Mouse (Mus musculus) ES-Bruce4 (cell line): ENCODE measurements around the gene Sco2. TPM values are rescaled to one million over a fixed set of nuclear protein-coding genes. Genes with fewer than 3 reads are reported as not detected.

Experiments used
- H3K27ac ChIP-seq: 2 replicates; pipeline ENCODE4 v1.5.1; 2012; ENCODE audit warnings: low read length, inconsistent platforms; ENCODE audit not compliant: insufficient read depth
- H3K27me3 ChIP-seq: 2 replicates; pipeline ENCODE4 v1.6.1; 2012; ENCODE audit warnings: mild to moderate bottlenecking, low read length, inconsistent platforms; ENCODE audit not compliant: control insufficient read depth, poor library complexity, insufficient read depth, severe bottlenecking
- H3K36me3 ChIP-seq: 2 replicates; pipeline ENCODE4 v1.6.1; 2012; ENCODE audit warnings: inconsistent platforms, mild to moderate bottlenecking, low read length, moderate library complexity; ENCODE audit not compliant: control insufficient read depth, poor library complexity, insufficient read depth, severe bottlenecking
- H3K4me1 ChIP-seq: one replicate; pipeline ENCODE4 v1.8.1; 2011; ENCODE audit warnings: low read length; ENCODE audit not compliant: control insufficient read depth, insufficient read depth
- H3K4me3 ChIP-seq: 2 replicates; pipeline ENCODE4 v1.5.1; 2011; ENCODE audit warnings: low read depth, mild to moderate bottlenecking, low read length
- H3K9ac ChIP-seq: 2 replicates; pipeline ENCODE4 v1.6.1; 2012; ENCODE audit warnings: low read depth, mild to moderate bottlenecking, inconsistent platforms; ENCODE audit not compliant: poor library complexity, severe bottlenecking
- H3K9me3 ChIP-seq: replicated peaks from 2 replicates; pipeline ENCODE4 v1.6.1; 2012; ENCODE audit warnings: mild to moderate bottlenecking, low read length, inconsistent platforms; ENCODE audit not compliant: control insufficient read depth, poor library complexity, insufficient read depth, severe bottlenecking
- CTCF ChIP-seq: IDR thresholded peaks from one replicate; pipeline ENCODE4 v1.8.1; 2011; ENCODE audit warnings: low read depth, low read length
- EP300 ChIP-seq: IDR thresholded peaks from 2 replicates; pipeline ENCODE4 v1.6.1; 2011; ENCODE audit warnings: low read depth, low read length; ENCODE audit not compliant: insufficient read depth
- POLR2A ChIP-seq: IDR thresholded peaks from one replicate; pipeline ENCODE4 v1.8.1; 2011; ENCODE audit warnings: low read length; ENCODE audit not compliant: insufficient read depth
- polyA plus RNA-seq: library from polyadenylated mRNA; stranded (reverse); fragments of >200 nt; gene quantifications from 2 replicates; pipeline ENCODE4 v1.2.4, GENCODE M21; 2011; ENCODE audit warnings: low read depth; ENCODE audit not compliant: missing spikeins, insufficient read depth, insufficient read length

Sco2 gene
- polyA plus RNA-seq, 1 experiment = 11.0 TPM

- peak within 1 kb of the TSS; percentile 45 for H3K9ac ChIP-seq
- H3K4me3 ChIP-seq = peak within 1 kb of the TSS; percentile 59
- no peaks in the 10 kb centered on the region for H3K27me3 ChIP-seq
- H3K9me3 ChIP-seq = no peaks in the 10 kb centered on the region
- no peak within 1 kb of the TSS for H3K27ac ChIP-seq
- TF ChIP-seq CTCF = no peak
- TF ChIP-seq EP300 = no peak
- no peak for TF ChIP-seq POLR2A
- H3K4me1 ChIP-seq = no peaks in the 10 kb centered on the region
- H3K36me3 ChIP-seq = no peaks in the 10 kb centered on the region
Observed at GRCm38 (mm10) chr15:89384617-89385016, 11.0 kb upstream of the Sco2 start, which contains the start of gene Klhdc7b. TSS of gene Klhdc7b (plus strand) at chr15:89384917.

GRCm38 (mm10) chr15:89379429-89379828 is 5.8 kb upstream of the Sco2 start:
- Histone ChIP-seq H3K9me3 (no peaks in the 10 kb centered on the region), H3K27me3 (no peaks in the 10 kb centered on the region), H3K36me3 (no peaks in the 10 kb centered on the region), H3K9ac (peak overlapping the region; percentile 38), H3K4me1 (no peaks in the 10 kb centered on the region), H3K4me3 (peak overlapping the region; percentile 59), H3K27ac (no peak overlapping the region)
- TF ChIP-seq CTCF (no peak), POLR2A (no peak), EP300 (no peak)

- H3K27me3 ChIP-seq = no peaks in the 10 kb centered on the region
- no peak within 1 kb of the TSS for H3K27ac ChIP-seq
- peak within 1 kb of the TSS; percentile 38 for H3K9ac ChIP-seq
Observed at GRCm38 (mm10) chr15:89378831-89379401, 5.3 kb upstream of the Sco2 start, which contains the start of gene Odf3b. TSS of gene Odf3b (minus strand) at chr15:89379282.

GRCm38 (mm10) chr15:89377938-89378828 is 4.5 kb upstream of the Sco2 start:
- no peak for TF ChIP-seq CTCF
- no peak for TF ChIP-seq POLR2A
- no peak for TF ChIP-seq EP300
- no peaks in the 10 kb centered on the region for H3K4me1 ChIP-seq
- no peaks in the 10 kb centered on the region for H3K27me3 ChIP-seq
- H3K27ac ChIP-seq = no peak overlapping the region
- peak overlapping the region; percentile 59 for H3K4me3 ChIP-seq
- H3K9ac ChIP-seq = peak overlapping the region; percentile 38
- no peaks in the 10 kb centered on the region for H3K9me3 ChIP-seq
- no peaks in the 10 kb centered on the region for H3K36me3 ChIP-seq

More at GRCm38 (mm10) chr15:89378831-89379401, 5.3 kb upstream of the Sco2 start, which contains the start of gene Odf3b:
- H3K36me3 ChIP-seq = no peaks in the 10 kb centered on the region
- TF ChIP-seq CTCF (no peak), POLR2A (no peak), EP300 (no peak)
- H3K4me3 ChIP-seq = peak within 1 kb of the TSS; percentile 59
- no peaks in the 10 kb centered on the region for H3K4me1 ChIP-seq
- no peaks in the 10 kb centered on the region for H3K9me3 ChIP-seq

DNA sequence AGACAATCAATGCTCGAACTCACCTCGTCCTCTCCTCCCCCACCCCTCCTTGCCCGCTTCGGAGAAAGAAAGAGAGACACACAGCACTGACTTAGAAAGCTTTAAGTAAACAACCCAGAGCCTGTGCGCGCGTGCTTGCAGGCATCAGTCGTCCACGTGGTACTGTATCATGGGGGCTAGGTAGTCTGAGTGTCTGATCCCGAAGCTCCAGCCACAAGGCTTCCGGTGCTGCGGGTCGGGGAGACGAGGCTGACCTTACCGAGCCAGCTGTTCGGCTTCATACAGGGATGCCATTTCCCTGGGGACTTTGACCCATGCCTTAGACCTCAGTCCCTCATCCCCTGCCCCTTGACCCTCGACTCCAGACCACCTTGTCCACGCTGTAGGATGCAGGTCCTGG is 3.7 kb upstream of the Sco2 start:
- H3K36me3 ChIP-seq = peaks cover 3% of the 10 kb centered on the region
- no peaks in the 10 kb centered on the region for H3K27me3 ChIP-seq
- no peak overlapping the region for H3K27ac ChIP-seq
- 0 out of 2 replicates have a peak overlapping the region, but pooled peaks have one; percentile 5 for H3K4me3 ChIP-seq
- no peak for TF ChIP-seq EP300
- TF ChIP-seq CTCF = no peak
- no peak for TF ChIP-seq POLR2A
- H3K9me3 ChIP-seq = no peaks in the 10 kb centered on the region
- H3K9ac ChIP-seq = no peak overlapping the region
- no peaks in the 10 kb centered on the region for H3K4me1 ChIP-seq

DNA sequence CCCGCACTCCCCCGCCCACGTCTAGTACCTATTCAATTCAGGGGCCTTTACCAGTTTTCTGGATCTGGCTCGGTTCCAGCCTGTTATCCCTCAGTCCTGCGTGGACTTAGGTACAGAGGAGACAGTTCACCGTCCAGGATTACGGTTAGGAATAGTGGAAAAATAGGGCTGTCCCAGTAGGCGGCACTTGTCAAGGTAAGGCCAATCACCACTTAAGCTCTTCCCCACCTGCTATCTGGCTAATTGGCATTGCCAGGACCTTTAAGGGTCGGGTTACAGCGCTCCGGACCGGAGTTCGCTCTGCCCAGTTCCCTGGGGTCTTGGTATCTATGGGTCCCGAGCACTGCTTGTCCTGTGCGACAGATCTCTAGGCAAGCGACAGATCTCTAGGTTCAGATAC is 3.3 kb upstream of the Sco2 start, which contains the start of gene Tymp:
Gene Tymp, minus strand, starts transcription at position 83 of the 400 bp plus-strand sequence.
- no peak within 1 kb of the TSS for H3K27ac ChIP-seq
- H3K27me3 ChIP-seq = no peaks in the 10 kb centered on the region
- TF ChIP-seq POLR2A (no peak), CTCF (no peak), EP300 (no peak)
- H3K4me1 ChIP-seq = no peaks in the 10 kb centered on the region
- peaks cover 7% of the 10 kb centered on the region for H3K36me3 ChIP-seq
- no peaks in the 10 kb centered on the region for H3K9me3 ChIP-seq
- H3K9ac ChIP-seq = no peak within 1 kb of the TSS
- H3K4me3 ChIP-seq = 0 out of 2 replicates have a peak within 1 kb of the TSS, but pooled peaks have one; percentile 6
